Mouse (Mus musculus) liver, embryonic 14.5 days (tissue): ENCODE data around the gene Trim25.

Source experiments
- CTCF ChIP-seq: IDR thresholded peaks from 2 replicates; pipeline ENCODE4 v1.5.1; 2016; ENCODE audit warnings: antibody characterized with exemption, low read depth, control low read depth
- EP300 ChIP-seq: IDR thresholded peaks from 2 replicates; pipeline ENCODE4 v1.6.1; 2016; ENCODE audit warnings: antibody characterized with exemption, low read depth

DNA sequence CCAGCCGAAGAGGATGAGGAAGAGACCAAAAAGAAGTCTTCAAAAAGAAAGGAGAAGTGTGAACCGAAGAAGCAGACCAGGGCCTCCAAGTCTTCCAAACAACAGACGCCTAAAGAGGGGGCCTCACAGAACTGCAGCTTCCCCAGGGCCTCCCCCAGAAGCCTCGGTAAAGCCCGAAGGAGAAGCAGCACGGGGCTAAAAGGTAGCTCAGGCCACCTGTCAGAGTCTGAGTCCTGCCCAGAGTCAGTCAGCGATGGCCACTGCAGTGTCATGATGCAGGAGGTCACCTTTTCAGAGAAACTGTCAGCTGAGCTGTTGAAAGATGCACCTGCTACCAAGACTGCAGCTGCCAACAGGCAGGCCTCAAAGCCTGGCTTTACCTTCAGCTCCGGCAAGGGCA, 17.8 kb upstream of the Trim25 start:
- TF ChIP-seq CTCF (no peak), EP300 (no peak)
